In genomic region chr10:89732001-89732794, GRCm38 (mm10) we compare ENCODE assay signal across 1 mouse cellular context.
A peak's percentile ranks its signal among the peaks of the same experiment; 100 is the strongest.
TF ChIP-seq lines count a peak whose summit lies in the region.

Actr6 (minus strand) TSS chr10:89732295.

TF ChIP-seq in MEL, 35 proteins besides CTCF, POLR2A, EP300 and RAD21 (continued from another document):
- TF ChIP-seq SIN3A (IDR thresholded peaks at IDR 0.05; ENCODE audit: low read length) (peak; percentile 100), MXI1 (IDR thresholded peaks at IDR 0.05; ENCODE audit: low read depth, low read length) (peak; percentile 97), MEF2A (IDR thresholded peaks at IDR 0.05; ENCODE audit: extremely low read depth, insufficient replicate concordance, low read depth, low read length, poor library complexity, severe bottlenecking) (no peak), NELFE (IDR thresholded peaks at IDR 0.05; ENCODE audit: low read depth, low read length) (peak; percentile 88), GATA1 (IDR thresholded peaks at IDR 0.05; ENCODE audit: low read depth, low read length) (0 out of 2 replicates have a peak, but pooled peaks have one; percentile 5), USF1 (IDR thresholded peaks at IDR 0.05; ENCODE audit: low read depth, low read length) (no peak)
TF ChIP-seq in MEL: peak in this region for 11.
